ENCODE assay signal across 13 mouse cellular contexts in the genomic region with DNA sequence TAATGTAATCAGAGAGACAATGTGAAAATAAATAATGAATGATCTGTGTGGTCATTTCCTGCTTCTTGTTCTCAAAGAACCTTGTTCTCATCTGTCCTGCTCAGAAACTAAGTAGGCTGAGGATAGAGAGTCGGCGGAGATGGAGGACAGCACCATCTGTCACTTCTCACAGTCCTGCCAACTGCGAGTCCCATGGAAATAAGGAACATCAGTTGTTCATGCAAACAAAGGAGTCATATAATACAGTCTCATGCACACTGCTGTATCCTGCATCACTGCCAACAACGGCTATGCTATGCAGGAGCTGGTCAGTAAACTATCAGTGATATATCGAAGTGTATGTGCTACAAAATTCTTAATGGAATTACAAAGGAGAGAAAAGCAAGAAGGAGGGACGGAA.
A peak's percentile ranks its signal among the peaks of the same experiment; 100 is the strongest.
DNase-seq lines count a peak whose midpoint lies in the region; ATAC-seq lines count a peak whose summit lies in the region.
"Had no signal": no experiment of that assay in that cellular context is flagged by ENCODE, and none has a peak within 500 bp of the region (broad histone marks: within the 10 kb centered on the region; RNA-seq: fewer than 3 reads in every experiment).

No protein-coding gene starts in this region.

- no peaks in the 10 kb centered on the region for H3K36me3 ChIP-seq in forebrain, embryonic 12.5 days (replicated peaks)
- H3K36me3 ChIP-seq in forebrain, embryonic 11.5 days (ENCODE audit: control insufficient read depth, insufficient read depth, low read length), result no peaks in the 10 kb centered on the region
- no peaks in the 10 kb centered on the region for H3K36me3 ChIP-seq in midbrain, embryonic 14.5 days (ENCODE audit: control insufficient read depth, insufficient read depth, low read length)
- H3K36me3 ChIP-seq in midbrain, embryonic 11.5 days (ENCODE audit: control insufficient read depth, insufficient read depth, low read length), result no peaks in the 10 kb centered on the region
- H3K36me3 ChIP-seq in forebrain, embryonic 16.5 days (ENCODE audit: control insufficient read depth, insufficient read depth), result no peaks in the 10 kb centered on the region
- H3K36me3 ChIP-seq: limb, embryonic 15.5 days had no signal

- no peak overlapping the region for H3K9ac ChIP-seq in forebrain, embryonic 12.5 days
- H3K9ac ChIP-seq in forebrain, embryonic 11.5 days (ENCODE audit: low read length), result no peak overlapping the region
- H3K9ac ChIP-seq in midbrain, embryonic 14.5 days (replicated peaks; ENCODE audit: low read length), result no peak overlapping the region
- no peak overlapping the region for H3K9ac ChIP-seq in midbrain, embryonic 11.5 days (ENCODE audit: low read length)
- no peak overlapping the region for H3K9ac ChIP-seq in forebrain, embryonic 16.5 days (replicated peaks; ENCODE audit: low read depth, low read length)
- H3K9ac ChIP-seq: limb, embryonic 15.5 days had no signal

- no peak overlapping the region for H3K4me2 ChIP-seq in forebrain, embryonic 12.5 days
- no peak overlapping the region for H3K4me2 ChIP-seq in forebrain, embryonic 11.5 days (ENCODE audit: low read depth, low read length, severe bottlenecking)
- H3K4me2 ChIP-seq in midbrain, embryonic 14.5 days (ENCODE audit: low read length), result no peak overlapping the region
- no peak overlapping the region for H3K4me2 ChIP-seq in midbrain, embryonic 11.5 days
- no peak overlapping the region for H3K4me2 ChIP-seq in forebrain, embryonic 16.5 days (ENCODE audit: low read length)
- H3K4me2 ChIP-seq: limb, embryonic 15.5 days had no signal

- no peak overlapping the region for H3K4me3 ChIP-seq in forebrain, embryonic 12.5 days (replicated peaks)
- no peak overlapping the region for H3K4me3 ChIP-seq in forebrain, embryonic 11.5 days (ENCODE audit: low read depth, low read length)
- H3K4me3 ChIP-seq in midbrain, embryonic 14.5 days (replicated peaks; ENCODE audit: low read depth, low read length), result no peak overlapping the region
- no peak overlapping the region for H3K4me3 ChIP-seq in midbrain, embryonic 11.5 days (ENCODE audit: low read depth, low read length)
- no peak overlapping the region for H3K4me3 ChIP-seq in forebrain, embryonic 16.5 days (replicated peaks; ENCODE audit: low read length)
- H3K4me3 ChIP-seq: limb, embryonic 15.5 days had no signal

- H3K27ac ChIP-seq in forebrain, embryonic 12.5 days, result no peak overlapping the region
- H3K27ac ChIP-seq in forebrain, embryonic 11.5 days (ENCODE audit: low read depth, low read length), result no peak overlapping the region
- no peak overlapping the region for H3K27ac ChIP-seq in midbrain, embryonic 14.5 days (replicated peaks; ENCODE audit: low read depth, low read length)
- no peak overlapping the region for H3K27ac ChIP-seq in midbrain, embryonic 11.5 days (ENCODE audit: low read depth, low read length)
- H3K27ac ChIP-seq in forebrain, embryonic 16.5 days (ENCODE audit: low read length), result peak overlapping the region; percentile 86
- H3K27ac ChIP-seq: limb, embryonic 15.5 days; macrophage had no signal

- H3K9me3 ChIP-seq in forebrain, embryonic 12.5 days, result no peaks in the 10 kb centered on the region
- no peaks in the 10 kb centered on the region for H3K9me3 ChIP-seq in forebrain, embryonic 11.5 days (ENCODE audit: control insufficient read depth, low read length)
- no peaks in the 10 kb centered on the region for H3K9me3 ChIP-seq in midbrain, embryonic 14.5 days (ENCODE audit: control insufficient read depth, low read length)
- no peaks in the 10 kb centered on the region for H3K9me3 ChIP-seq in midbrain, embryonic 11.5 days (ENCODE audit: control insufficient read depth, low read length)
- H3K9me3 ChIP-seq in forebrain, embryonic 16.5 days (ENCODE audit: control insufficient read depth, low read length), result no peaks in the 10 kb centered on the region
- H3K9me3 ChIP-seq: limb, embryonic 15.5 days had no signal

- H3K27me3 ChIP-seq in forebrain, embryonic 12.5 days, result no peaks in the 10 kb centered on the region
- H3K27me3 ChIP-seq in forebrain, embryonic 11.5 days (ENCODE audit: control insufficient read depth, insufficient read depth, low read length), result no peaks in the 10 kb centered on the region
- H3K27me3 ChIP-seq in midbrain, embryonic 14.5 days (ENCODE audit: control insufficient read depth, insufficient read depth, low read length), result no peaks in the 10 kb centered on the region
- H3K27me3 ChIP-seq in midbrain, embryonic 11.5 days (ENCODE audit: control insufficient read depth, insufficient read depth, low read length), result no peaks in the 10 kb centered on the region
- H3K27me3 ChIP-seq in forebrain, embryonic 16.5 days (replicated peaks; ENCODE audit: control insufficient read depth, insufficient read depth, low read length), result no peaks in the 10 kb centered on the region
- H3K27me3 ChIP-seq: limb, embryonic 15.5 days had no signal

- DNase-seq in forebrain, embryonic 11.5 days (ENCODE audit: low spot score), result no peak
- DNase-seq in midbrain, embryonic 14.5 days, result peak; percentile 32
- no peak for DNase-seq in midbrain, embryonic 11.5 days (ENCODE audit: low spot score, missing footprints)
- DNase-seq in right cerebral cortex, postnatal 10 days (ENCODE audit: low spot score in 2 of 2), result peak; percentile 33 to 48
- no peak for DNase-seq in kidney, adult 8-10 months
- DNase-seq: adrenal gland, postnatal 10 days; gastrocnemius, postnatal 25 days; heart, postnatal 14 days had no signal

- WGBS in forebrain, embryonic 12.5 days, result 79% methylated on average over 6 of the region's 6 CpGs
- 87% methylated on average over 6 of the region's 6 CpGs for WGBS in forebrain, embryonic 11.5 days
- WGBS in midbrain, embryonic 14.5 days, result 70% methylated on average over 6 of the region's 6 CpGs
- WGBS in midbrain, embryonic 11.5 days, result 86% methylated on average over 6 of the region's 6 CpGs
- WGBS in forebrain, embryonic 16.5 days, result 51% methylated on average over 6 of the region's 6 CpGs

- no peaks in the 10 kb centered on the region; the same call in 1 of the 2 replicates for H3K4me1 ChIP-seq in forebrain, embryonic 12.5 days
- no peaks in the 10 kb centered on the region for H3K4me1 ChIP-seq in forebrain, embryonic 11.5 days (replicated peaks; ENCODE audit: control insufficient read depth, insufficient read depth, low read length)
- no peaks in the 10 kb centered on the region for H3K4me1 ChIP-seq in midbrain, embryonic 14.5 days (ENCODE audit: control insufficient read depth, insufficient read depth, low read length)
- no peaks in the 10 kb centered on the region for H3K4me1 ChIP-seq in midbrain, embryonic 11.5 days (ENCODE audit: control insufficient read depth, insufficient read depth, low read length)
- H3K4me1 ChIP-seq in forebrain, embryonic 16.5 days (replicated peaks; ENCODE audit: control insufficient read depth, insufficient read depth, low read length), result peaks cover 3% of the 10 kb centered on the region; the same call in 1 of the 2 replicates

- ATAC-seq in forebrain, embryonic 12.5 days (ENCODE audit: low FRiP score), result peak; percentile 61; the same call in 1 of the 2 replicates
- ATAC-seq in forebrain, embryonic 11.5 days (replicated peaks; ENCODE audit: low FRiP score), result no peak
- ATAC-seq in midbrain, embryonic 14.5 days (ENCODE audit: low FRiP score, low TSS enrichment), result no peak
- no peak for ATAC-seq in midbrain, embryonic 11.5 days (ENCODE audit: low FRiP score)
- ATAC-seq in forebrain, embryonic 16.5 days, result peak; percentile 88
- ATAC-seq in activated CD4-positive, CD25-positive, alpha-beta regulatory T cell, adult 4 months, result no peak

Comparison
In these comparisons a context has a peak if more than half of its experiments do, and no peak if none do; other contexts are left out.
1. ATAC-seq: peak in forebrain, embryonic 12.5 days (single experiment) and forebrain, embryonic 16.5 days (single experiment); none in forebrain, embryonic 11.5 days (single experiment), midbrain, embryonic 14.5 days (single experiment), midbrain, embryonic 11.5 days (single experiment) and activated CD4-positive, CD25-positive, alpha-beta regulatory T cell, adult 4 months (single experiment).
2. DNase-seq: peak in midbrain, embryonic 14.5 days (single experiment) and right cerebral cortex, postnatal 10 days (2 of 2); none in forebrain, embryonic 11.5 days (single experiment), midbrain, embryonic 11.5 days (single experiment) and kidney, adult 8-10 months (0 of 2).